Mouse (Mus musculus) kidney, adult 2 months (tissue): ENCODE data around the gene Tbcel. TPM values are rescaled to one million over a fixed set of nuclear protein-coding genes. Genes with fewer than 3 reads are reported as not detected.

ENCODE experiments used
- DNase-seq: peaks from one replicate; pipeline ENCODE4 v3.0.0; 2021
- H3K27ac ChIP-seq: fragments of 200-500 bp; 2 replicates; pipeline ENCODE4 v1.5.1; 2012; ENCODE audit warnings: low read depth, low read length, control low read depth, inconsistent platforms; ENCODE audit not compliant: insufficient read depth
- H3K27me3 ChIP-seq: fragments of 200-500 bp; replicated peaks from 2 replicates; pipeline ENCODE4 v1.6.1; 2012; ENCODE audit warnings: mild to moderate bottlenecking, moderate library complexity, low read length, inconsistent platforms; ENCODE audit not compliant: control insufficient read depth, insufficient read depth
- H3K36me3 ChIP-seq: fragments of 200-500 bp; 2 replicates; pipeline ENCODE4 v1.6.1; 2012; ENCODE audit warnings: mild to moderate bottlenecking, moderate library complexity, low read length, inconsistent platforms; ENCODE audit not compliant: control insufficient read depth, insufficient read depth
- H3K4me1 ChIP-seq: fragments of 200-500 bp; 2 replicates; pipeline ENCODE4 v1.6.1; 2011; ENCODE audit warnings: low read length; ENCODE audit not compliant: control insufficient read depth, insufficient read depth
- H3K4me3 ChIP-seq: fragments of 200-500 bp; 2 replicates; pipeline ENCODE4 v1.5.1; 2011; ENCODE audit warnings: mild to moderate bottlenecking, low read depth, low read length, control low read depth; ENCODE audit not compliant: insufficient read depth
- CTCF ChIP-seq: fragments of 200-500 bp; conservative IDR thresholded peaks from 2 replicates; pipeline ENCODE4 v1.5.1; 2011; ENCODE audit warnings: low read depth, mild to moderate bottlenecking, control low read depth, low read length, moderate library complexity, mixed read lengths; ENCODE audit not compliant: insufficient read depth, insufficient read length
- POLR2A ChIP-seq: fragments of 200-500 bp; IDR thresholded peaks from one replicate; pipeline ENCODE4 v1.6.1; 2011; ENCODE audit warnings: low read depth, low read length, control low read depth
- WGBS: fragments of 180-500 bp; shearing (Covaris S2); methylation state at CpG from one replicate; pipeline ENCODE4 v1.1.7; 2018; 5-methylcytosine and 5-hydroxymethylcytosine counted together
- polyA plus RNA-seq: library from polyadenylated mRNA; depleted of rRNA; stranded (reverse); fragments of >200 nt; gene quantifications from 2 replicates; pipeline ENCODE4 v1.2.3, GENCODE M21; 2012

The Tbcel gene
- polyA plus RNA-seq, 1 experiment, result 25.9 TPM

DNA sequence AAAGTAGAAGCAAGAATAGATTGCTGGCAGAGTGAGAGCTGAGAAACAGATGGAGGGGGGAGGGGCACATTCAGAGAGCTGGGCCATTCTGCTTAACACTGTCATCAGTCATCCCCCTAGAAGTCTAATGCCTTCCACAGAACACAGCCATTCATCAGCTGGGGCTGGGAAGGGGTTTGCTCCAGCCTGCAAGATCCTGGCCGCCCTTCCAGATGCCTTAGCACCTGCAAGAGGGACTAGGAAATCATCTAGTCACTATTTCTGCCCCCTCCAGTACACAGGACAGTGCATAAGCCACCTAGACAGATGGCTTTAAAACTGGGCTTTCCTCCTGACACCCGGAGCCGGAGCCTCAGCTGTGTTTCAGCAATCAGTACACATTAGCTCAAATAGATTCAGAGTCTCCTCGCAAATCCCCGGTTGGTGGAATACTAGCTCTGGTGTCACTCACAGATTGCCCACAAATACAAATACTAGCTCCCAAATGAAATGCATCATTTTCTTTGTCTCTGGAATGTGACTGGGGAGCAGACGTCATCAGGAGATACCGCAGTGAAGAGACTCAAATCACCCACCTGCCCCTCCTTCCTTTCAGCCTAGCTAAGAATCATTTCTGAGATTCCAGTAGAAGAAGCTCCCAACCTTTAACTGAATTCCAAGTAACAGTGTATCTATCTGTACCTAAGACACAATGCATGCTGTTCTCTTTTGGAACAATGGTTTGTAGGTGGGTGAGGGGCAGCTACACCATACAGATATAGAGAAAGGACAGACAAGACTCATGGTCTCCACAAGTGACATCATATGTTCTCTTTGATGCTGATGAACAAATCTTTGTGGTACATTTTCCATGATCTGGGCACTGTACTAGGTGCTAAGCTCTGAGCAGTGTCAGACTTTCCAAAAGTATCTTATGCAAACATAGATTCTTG, 22.9 kb upstream of the Tbcel start:
- Histone ChIP-seq H3K27me3 (no peaks in the 10 kb centered on the region), H3K4me1 (no peaks in the 10 kb centered on the region; the same call in 1 of the 2 replicates), H3K36me3 (no peaks in the 10 kb centered on the region), H3K4me3 (no peak overlapping the region), H3K27ac (no peak overlapping the region)
- no peak for TF ChIP-seq CTCF
- TF ChIP-seq POLR2A, result no peak
- WGBS, result 90% methylated on average over 7 of the region's 7 CpGs
- no peak for DNase-seq

DNA sequence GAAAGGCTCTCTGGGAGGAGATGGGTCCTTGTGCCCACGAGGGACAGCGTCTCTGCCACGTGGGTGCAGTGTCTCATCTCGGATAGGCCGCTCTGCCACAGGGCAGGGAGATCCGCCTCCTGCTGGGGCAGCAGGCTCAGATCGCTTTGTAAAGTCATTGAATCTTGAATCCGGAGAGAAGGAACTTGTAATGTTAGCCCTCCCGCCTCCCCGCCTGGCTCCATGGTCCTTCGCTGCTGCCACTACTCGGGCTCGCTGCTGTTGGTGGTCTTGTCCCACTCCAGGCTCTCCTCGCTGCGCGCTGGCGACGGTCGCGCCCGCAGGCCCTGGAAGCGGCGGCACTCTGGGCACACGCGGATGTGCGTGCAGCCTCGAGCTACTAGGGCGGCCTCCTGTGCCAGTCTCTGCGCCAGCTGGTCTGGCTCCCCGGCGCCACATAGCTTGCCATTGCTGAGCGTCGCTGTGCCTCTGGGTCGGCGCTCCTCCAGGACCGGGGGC, 13.0 kb upstream of the Tbcel start:
- Histone ChIP-seq H3K27me3 (no peaks in the 10 kb centered on the region), H3K27ac (no peak overlapping the region), H3K36me3 (no peaks in the 10 kb centered on the region), H3K4me3 (peak overlapping the region; percentile 45; the same call in 1 of the 2 replicates), H3K4me1 (no peaks in the 10 kb centered on the region)
- TF ChIP-seq CTCF, result no peak
- TF ChIP-seq POLR2A, result no peak
- DNase-seq, result peak; percentile 33
- WGBS, result 9% methylated on average over 36 of the region's 36 CpGs

DNA sequence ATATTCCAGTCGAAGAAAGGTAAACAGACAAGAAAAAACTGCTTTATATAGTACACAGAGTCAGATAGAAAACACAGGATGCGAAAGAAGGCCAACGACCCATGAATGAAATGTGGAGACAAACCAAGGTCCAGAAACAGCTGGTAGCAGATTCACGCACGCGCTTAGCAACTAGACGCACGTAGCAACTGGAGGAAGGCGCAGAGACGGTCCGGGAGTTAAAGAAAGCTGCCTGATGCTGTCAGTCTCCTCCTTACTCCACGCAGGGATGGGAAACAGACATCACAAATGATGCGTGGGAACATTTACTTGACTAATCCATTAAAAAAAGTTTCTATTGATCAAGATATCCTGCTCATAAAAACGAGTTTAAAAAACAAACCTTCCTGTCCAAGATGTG, 10.6 kb upstream of the Tbcel start:
- TF ChIP-seq CTCF, result no peak
- no peak for TF ChIP-seq POLR2A
- DNase-seq, result no peak
- H3K4me1 ChIP-seq, result peaks cover 4% of the 10 kb centered on the region; the same call in 1 of the 2 replicates
- 62% methylated on average over 14 of the region's 14 CpGs for WGBS
- H3K36me3 ChIP-seq, result no peaks in the 10 kb centered on the region
- H3K27ac ChIP-seq, result no peak overlapping the region
- no peak overlapping the region for H3K4me3 ChIP-seq
- no peaks in the 10 kb centered on the region for H3K27me3 ChIP-seq

DNA sequence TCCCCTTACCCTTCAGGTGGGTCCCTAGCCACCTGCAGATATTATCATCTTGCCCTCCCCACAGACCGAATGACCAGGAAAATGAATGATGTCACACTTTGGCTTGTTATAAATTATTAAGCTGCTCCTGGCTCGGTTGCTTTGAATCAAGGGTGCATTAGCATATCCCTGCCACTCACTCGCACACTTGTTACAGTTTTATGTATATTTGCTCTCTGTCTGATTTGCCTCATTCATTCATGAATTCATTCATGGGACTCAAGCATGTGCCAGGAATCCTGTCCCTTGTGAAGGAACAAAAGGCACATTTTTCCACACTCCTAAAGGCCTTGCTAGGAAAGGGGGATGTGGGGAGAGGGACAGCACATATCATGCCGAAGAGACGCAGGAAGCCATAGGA, 5.5 kb upstream of the Tbcel start:
- Histone ChIP-seq H3K36me3 (no peaks in the 10 kb centered on the region), H3K4me1 (peaks cover 13% of the 10 kb centered on the region; the same call in 1 of the 2 replicates), H3K4me3 (no peak overlapping the region), H3K27me3 (no peaks in the 10 kb centered on the region), H3K27ac (no peak overlapping the region)
- peak; percentile 53 for DNase-seq
- 51% methylated on average over 5 of the region's 5 CpGs for WGBS
- no peak for TF ChIP-seq POLR2A
- no peak for TF ChIP-seq CTCF

DNA sequence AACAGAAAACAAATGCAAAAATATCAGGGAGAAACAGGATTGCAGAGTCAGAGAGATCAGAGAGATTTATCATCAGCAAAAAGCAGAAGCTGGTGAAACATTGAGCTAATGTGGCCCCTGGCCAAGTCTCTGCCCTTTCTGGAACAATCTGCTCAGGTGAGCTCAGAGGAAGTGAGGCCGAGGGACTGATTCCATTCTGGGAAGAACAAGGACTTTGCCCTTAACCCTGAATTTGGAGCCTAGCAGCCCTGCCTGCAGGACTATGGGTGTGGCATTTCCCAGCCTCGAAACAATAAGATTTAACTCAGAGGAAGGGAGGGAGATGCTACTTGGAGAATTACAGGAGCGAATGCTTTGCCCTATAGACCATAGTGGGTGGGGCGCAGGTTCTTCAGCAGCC, 4.7 kb upstream of the Tbcel start:
- H3K27me3 ChIP-seq, result no peaks in the 10 kb centered on the region

DNA sequence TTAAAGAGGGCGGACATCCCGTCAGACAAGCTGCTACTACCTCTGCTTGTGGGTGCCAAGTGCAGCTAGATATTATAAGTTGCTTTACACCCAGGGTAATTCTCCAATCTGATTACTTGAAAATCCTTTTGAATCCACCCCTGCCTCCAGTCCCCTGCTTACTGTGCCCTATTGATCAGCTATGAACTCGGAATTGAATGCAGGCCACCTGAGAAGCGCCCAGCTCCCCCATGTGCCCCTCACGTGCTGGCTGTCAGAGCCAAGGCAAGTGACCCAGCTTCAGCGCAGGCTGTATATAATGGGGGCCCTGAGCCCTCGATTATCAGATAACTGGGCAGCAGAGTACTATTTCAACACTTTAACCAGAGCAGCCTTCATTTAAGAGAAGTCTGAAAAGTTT, 626 bp upstream of the Tbcel start:
- H3K36me3 ChIP-seq, result no peaks in the 10 kb centered on the region
- no peak overlapping the region for H3K27ac ChIP-seq
- no peak for DNase-seq
- TF ChIP-seq POLR2A (no peak), CTCF (no peak)
- peaks cover 17% of the 10 kb centered on the region; the same call in 1 of the 2 replicates for H3K4me1 ChIP-seq
- H3K27me3 ChIP-seq, result no peaks in the 10 kb centered on the region
- no peak overlapping the region for H3K4me3 ChIP-seq
- WGBS, result 75% methylated on average over 7 of the region's 7 CpGs

More for the DNA sequence above, 4.7 kb upstream of the Tbcel start:
- Histone ChIP-seq H3K4me3 (no peak overlapping the region), H3K36me3 (no peaks in the 10 kb centered on the region), H3K27ac (no peak overlapping the region), H3K4me1 (peaks cover 13% of the 10 kb centered on the region; the same call in 1 of the 2 replicates)
- TF ChIP-seq CTCF (no peak), POLR2A (no peak)
- DNase-seq, result peak; percentile 93
- WGBS, result 42% methylated on average over 4 of the region's 4 CpGs

DNA sequence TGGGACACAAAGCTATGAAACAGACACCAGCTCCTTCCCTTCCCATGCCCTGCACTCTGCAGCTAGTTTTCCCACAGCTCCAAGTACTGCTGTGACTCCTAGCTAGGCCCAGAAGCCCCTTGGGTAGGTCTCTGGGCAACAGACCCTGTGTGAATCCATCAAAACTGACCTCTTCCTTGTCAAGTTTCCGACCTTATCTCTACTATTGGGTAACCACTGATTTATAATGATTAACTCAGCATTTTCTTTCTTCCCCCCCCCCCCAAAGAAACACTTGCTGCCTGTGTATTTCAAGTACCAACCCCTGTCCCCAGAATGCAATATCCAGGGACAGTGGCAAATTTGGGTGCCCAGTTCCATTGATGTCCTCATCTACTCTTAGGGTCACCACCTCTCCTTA, 587 bp downstream of the Tbcel start:
- no peaks in the 10 kb centered on the region for H3K36me3 ChIP-seq
- WGBS, result 59% methylated on average over 1 of the region's 1 CpGs
- no peak for TF ChIP-seq CTCF
- no peak for DNase-seq
- H3K4me3 ChIP-seq, result no peak overlapping the region
- no peaks in the 10 kb centered on the region for H3K27me3 ChIP-seq
- peaks cover 8% of the 10 kb centered on the region; the same call in 1 of the 2 replicates for H3K4me1 ChIP-seq
- H3K27ac ChIP-seq, result no peak overlapping the region
